Comparison of ENCODE assay signal across 8 mouse cellular contexts in the genomic region with DNA sequence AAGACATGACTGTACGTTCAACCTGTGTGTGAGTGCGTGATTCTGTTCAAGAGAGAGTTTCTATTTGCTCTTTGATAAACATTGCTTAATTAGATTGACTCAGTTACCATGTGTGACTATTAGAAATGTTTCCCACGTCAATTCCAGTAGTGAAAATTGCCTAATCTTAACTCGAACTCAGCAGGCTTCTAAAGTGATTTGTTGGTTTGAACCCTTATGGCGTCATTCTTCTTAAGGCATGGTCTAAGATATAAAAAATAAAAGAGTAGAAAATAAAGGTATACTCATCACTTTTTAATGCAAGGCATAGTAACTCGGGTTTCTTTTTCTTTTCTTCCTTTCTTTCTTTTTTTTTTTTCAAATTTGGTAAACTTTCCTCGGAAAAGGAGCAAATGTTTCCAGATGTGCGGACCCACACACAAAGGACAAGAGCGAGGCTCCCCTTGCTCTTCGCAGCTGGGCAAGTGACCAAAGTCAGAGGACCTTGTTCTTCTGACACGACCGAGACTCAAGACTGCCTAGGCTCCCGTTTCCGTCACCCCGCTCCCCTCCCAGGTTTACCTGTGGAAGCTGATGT. TPM values are rescaled to one million over a fixed set of nuclear protein-coding genes. Genes with fewer than 3 reads are reported as not detected.
DNase-seq lines count a peak whose midpoint lies in the region; ATAC-seq and TF ChIP-seq lines count a peak whose summit lies in the region.

No protein-coding gene starts in this region.

- no peak for ATAC-seq in heart, embryonic 16.5 days (replicated peaks; ENCODE audit: extremely low read depth, insufficient read depth, low FRiP score)

- peak overlapping the region; percentile 82 for H3K4me2 ChIP-seq in heart, embryonic 16.5 days (ENCODE audit: low read depth, low read length)

- no peaks in the 10 kb centered on the region for H3K9me3 ChIP-seq in heart, embryonic 16.5 days (replicated peaks; ENCODE audit: control insufficient read depth, low read length)

- H3K4me3 ChIP-seq in bone marrow, adult 2 months (replicated peaks; ENCODE audit: control insufficient read depth, low read depth, low read length), result peak overlapping the region; percentile 92
- H3K4me3 ChIP-seq in heart, embryonic 16.5 days (ENCODE audit: low read length), result peak overlapping the region; percentile 91
- peak overlapping the region; percentile 86 for H3K4me3 ChIP-seq in macrophage (ENCODE audit: inconsistent target)

- H3K27ac ChIP-seq in bone marrow, adult 2 months (ENCODE audit: control insufficient read depth, insufficient read depth, low read depth, low read length, poor library complexity), result peak overlapping the region; percentile 98
- H3K27ac ChIP-seq in heart, embryonic 16.5 days (ENCODE audit: low read length), result peak overlapping the region; percentile 97
- H3K27ac ChIP-seq in macrophage, result peak overlapping the region; percentile 84

- H3K79me2 ChIP-seq in macrophage (ENCODE audit: inconsistent target), result peaks cover 77% of the 10 kb centered on the region

- no peak for TF ChIP-seq CTCF in bone marrow, adult 2 months (IDR thresholded peaks at IDR 0.05; ENCODE audit: control insufficient read depth, insufficient read depth, low read length)

- peak; percentile 24 for DNase-seq in kidney, adult 9 months
- no peak for DNase-seq in kidney, adult 18-20 months
- DNase-seq in gastrocnemius, postnatal 4 days (ENCODE audit: low spot score in 2 of 2), result no peak
- no peak for DNase-seq in urinary bladder, postnatal 10 days (ENCODE audit: low spot score)
- DNase-seq in right cerebral cortex, postnatal 14 days, result no peak

- peak overlapping the region; percentile 93 for H3K9ac ChIP-seq in heart, embryonic 16.5 days (ENCODE audit: low read length)

- no peak for TF ChIP-seq POLR2A in bone marrow, adult 2 months (IDR thresholded peaks at IDR 0.05; ENCODE audit: borderline replicate concordance, control insufficient read depth, low read depth, low read length)

- 2% methylated on average over 15 of the region's 15 CpGs for WGBS in bone marrow, adult 2 months
- 1% methylated on average over 15 of the region's 15 CpGs for WGBS in heart, embryonic 16.5 days
- 3% methylated on average over 12 of the region's 15 CpGs for WGBS in macrophage (ENCODE audit: missing documents)

- H3K27me3 ChIP-seq in heart, embryonic 16.5 days (ENCODE audit: control insufficient read depth, insufficient read depth, low read length), result no peaks in the 10 kb centered on the region

- H3K36me3 ChIP-seq in heart, embryonic 16.5 days (ENCODE audit: control insufficient read depth, insufficient read depth), result no peaks in the 10 kb centered on the region
- no peaks in the 10 kb centered on the region for H3K36me3 ChIP-seq in macrophage (ENCODE audit: inconsistent target)

- H3K4me1 ChIP-seq in bone marrow, adult 2 months (ENCODE audit: control insufficient read depth, insufficient read depth, low read length), result no peaks in the 10 kb centered on the region
- H3K4me1 ChIP-seq in heart, embryonic 16.5 days (ENCODE audit: control insufficient read depth, insufficient read depth, low read length), result peaks cover 27% of the 10 kb centered on the region

RNA-seq across cellular contexts. Expression of a gene that starts 0.5 kb away (rescaled TPM):
- 3.1 and 4.7 TPM in 2 replicates for polyA plus RNA-seq in bone marrow, adult 2 months (2011; ENCODE audit: insufficient read depth, insufficient read length, low replicate concordance, missing spikeins)
- polyA plus RNA-seq in heart, embryonic 16.5 days (2015; fragmentation: Nextera tagmentation; extraction: Ambion mirVana), result 14.4 and 15.8 TPM in 2 replicates
- 10 to 100 TPM in 11 of 26 experiments, 1 to 10 TPM in 15; 4.6 to 27.3 (median 9.7) TPM for total RNA-seq in macrophage (2018; cell fraction: chromatin; rRNA removed)
- 1 to 10 TPM; 1.0 to 8.6 (median 5.1) TPM for total RNA-seq in macrophage (2018; cell fraction: cytosol; rRNA removed)
- total RNA-seq in macrophage (2018; cell fraction: nucleus; rRNA removed), result 10 to 100 TPM in 16 of 26 experiments, 1 to 10 TPM in 10; 5.0 to 28.3 (median 11.4) TPM
- 4.7 to 6.2 TPM (median 5.7 TPM) in 3 replicates for polyA plus RNA-seq in macrophage (2018)
- total RNA-seq in gastrocnemius, postnatal 4 days (2021), result 1 to 10 TPM; 6.5 to 9.1 TPM

RNA-seq across cellular contexts. Expression of a gene that starts 1.0 kb away (rescaled TPM):
- polyA plus RNA-seq in bone marrow, adult 2 months (2011; ENCODE audit: insufficient read depth, insufficient read length, low replicate concordance, missing spikeins), result 31.1 and 36.1 TPM in 2 replicates
- polyA plus RNA-seq in heart, embryonic 16.5 days (2015; fragmentation: Nextera tagmentation; extraction: Ambion mirVana), result 10.5 and 13.7 TPM in 2 replicates
- 100 to 1,000 TPM; 229 to 629 (median 415) TPM for total RNA-seq in macrophage (2018; cell fraction: chromatin; rRNA removed)
- 10 to 100 TPM in 25 of 26 experiments, 1 to 10 TPM in 1; 7.8 to 38.4 (median 19.3) TPM for total RNA-seq in macrophage (2018; cell fraction: cytosol; rRNA removed)
- 100 to 1,000 TPM in 24 of 26 experiments, 10 to 100 TPM in 2; 73.2 to 385 (median 188) TPM for total RNA-seq in macrophage (2018; cell fraction: nucleus; rRNA removed)
- polyA plus RNA-seq in macrophage (2018), result 23.1 to 49.1 TPM (median 28.9 TPM) in 3 replicates
- 10 to 100 TPM; 23.0 to 28.3 TPM for total RNA-seq in gastrocnemius, postnatal 4 days (2021)

RNA-seq across cellular contexts. Expression of a gene that starts 21.4 kb away (rescaled TPM):
- 7.5 and 12.2 TPM in 2 replicates for polyA plus RNA-seq in bone marrow, adult 2 months (2011; ENCODE audit: insufficient read depth, insufficient read length, low replicate concordance, missing spikeins)
- polyA plus RNA-seq in heart, embryonic 16.5 days (2015; fragmentation: Nextera tagmentation; extraction: Ambion mirVana), result 20.1 and 23.9 TPM in 2 replicates
- total RNA-seq in macrophage (2018; cell fraction: chromatin; rRNA removed), result 10 to 100 TPM; 12.4 to 53.0 (median 26.3) TPM
- total RNA-seq in macrophage (2018; cell fraction: cytosol; rRNA removed), result 10 to 100 TPM; 26.7 to 69.6 (median 44.5) TPM
- total RNA-seq in macrophage (2018; cell fraction: nucleus; rRNA removed), result 10 to 100 TPM; 16.7 to 88.9 (median 39.3) TPM
- polyA plus RNA-seq in macrophage (2018), result 42.8 to 50.5 TPM (median 43.8 TPM) in 3 replicates
- total RNA-seq in gastrocnemius, postnatal 4 days (2021), result 10 to 100 TPM; 17.6 to 20.5 TPM
